Mouse (Mus musculus) MEL (cell line): ENCODE measurements around the gene Igflr1.

Experiments
- BHLHE40 ChIP-seq: IDR thresholded peaks from 2 replicates; pipeline ENCODE4 v1.6.1; 2012; ENCODE audit warnings: low read depth, mild to moderate bottlenecking, inconsistent platforms, low read length, improper control_type of control experiment, borderline replicate concordance
- CHD1 ChIP-seq: IDR thresholded peaks from 2 replicates; pipeline ENCODE4 v1.6.1; 2012; ENCODE audit warnings: low read depth, mild to moderate bottlenecking, inconsistent platforms, low read length, improper control_type of control experiment
- CTCF ChIP-seq, 3 experiments: IDR thresholded peaks in 2 of 3; conservative IDR thresholded peaks in 1 of 3; 2 replicates each; pipeline ENCODE4 v1.5.1; 2011 to 2012; ENCODE audit warnings: low read length in 3 of 3, low read depth in 2 of 3, mild to moderate bottlenecking in 2 of 3, improper control_type of control experiment in 1 of 3, inconsistent platforms in 1 of 3, mixed read lengths in 1 of 3, moderate library complexity in 1 of 3; ENCODE audit not compliant: control insufficient read depth in 1 of 3, insufficient read depth in 1 of 3, poor library complexity in 1 of 3, severe bottlenecking in 1 of 3
- E2F4 ChIP-seq: IDR thresholded peaks from 2 replicates; pipeline ENCODE4 v1.6.1; 2011; ENCODE audit warnings: low read depth, low read length, improper control_type of control experiment, borderline replicate concordance
- EP300 ChIP-seq, 2 experiments: IDR thresholded peaks; 2 replicates each; pipeline ENCODE4 v1.6.1; 2011; ENCODE audit warnings: improper control_type of control experiment in 2 of 2, low read length in 2 of 2, low read depth in 1 of 2, mild to moderate bottlenecking in 1 of 2
- GABPA ChIP-seq: IDR thresholded peaks from 2 replicates; pipeline ENCODE4 v1.6.1; 2012; ENCODE audit warnings: low read depth, mild to moderate bottlenecking, inconsistent platforms, low read length, improper control_type of control experiment, moderate library complexity
- MAX ChIP-seq: IDR thresholded peaks from 2 replicates; pipeline ENCODE4 v1.6.1; 2011; ENCODE audit warnings: low read length, improper control_type of control experiment
- MXI1 ChIP-seq: IDR thresholded peaks from 2 replicates; pipeline ENCODE4 v1.6.1; 2011; ENCODE audit warnings: mild to moderate bottlenecking, low read depth, low read length, improper control_type of control experiment
- POLR2A ChIP-seq, 2 experiments: IDR thresholded peaks; 2 replicates each; pipeline ENCODE4 v1.6.1; 2011 to 2012; ENCODE audit warnings: low read length in 2 of 2, mild to moderate bottlenecking in 2 of 2, control low read depth in 1 of 2, improper control_type of control experiment in 1 of 2, low read depth in 1 of 2, moderate library complexity in 1 of 2; ENCODE audit not compliant: control insufficient read depth in 1 of 2, insufficient read depth in 1 of 2, poor library complexity in 1 of 2
- SIN3A ChIP-seq: IDR thresholded peaks from 2 replicates; pipeline ENCODE4 v1.6.1; 2012; ENCODE audit warnings: low read length, improper control_type of control experiment, inconsistent platforms
- TCF12 ChIP-seq: IDR thresholded peaks from 2 replicates; pipeline ENCODE4 v1.6.1; 2014; ENCODE audit warnings: low read depth, mild to moderate bottlenecking, inconsistent platforms, low read length, improper control_type of control experiment, moderate library complexity
- USF2 ChIP-seq, 2 experiments: IDR thresholded peaks; 2 replicates each; pipeline ENCODE4 v1.6.1; 2011 to 2012; ENCODE audit warnings: improper control_type of control experiment in 2 of 2, low read length in 2 of 2, borderline replicate concordance in 1 of 2, inconsistent platforms in 1 of 2, low read depth in 1 of 2, mild to moderate bottlenecking in 1 of 2; ENCODE audit not compliant: insufficient read depth in 1 of 2
- ZC3H11A ChIP-seq: IDR thresholded peaks from 2 replicates; pipeline ENCODE4 v1.6.1; 2012; ENCODE audit warnings: low read depth, mild to moderate bottlenecking, inconsistent platforms, low read length, improper control_type of control experiment

DNA sequence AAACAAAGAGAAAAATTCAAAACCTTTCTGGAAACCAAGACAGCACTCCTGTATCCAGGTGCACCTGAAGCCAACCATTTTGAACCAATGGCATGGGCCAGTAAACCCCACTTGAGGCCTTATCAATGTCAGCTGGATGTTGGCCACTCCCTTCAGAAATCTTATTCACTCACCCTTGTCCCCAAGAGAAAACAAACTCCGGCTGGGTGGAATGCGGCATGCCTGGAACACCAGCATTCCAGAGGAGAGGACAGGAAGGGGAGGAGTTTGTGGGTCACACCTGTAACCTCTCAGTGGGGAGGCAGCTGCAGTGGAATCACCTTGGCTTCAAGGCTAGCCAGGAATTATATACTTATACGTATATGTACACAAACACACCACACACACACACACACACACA, 37.4 kb downstream of the Igflr1 start:
- TF ChIP-seq POLR2A (IDR thresholded peaks at IDR 0.05; ENCODE audit: control insufficient read depth in 1 of 2, insufficient read depth in 1 of 2, low read depth in 1 of 2, low read length in 2 of 2, poor library complexity in 1 of 2) (no peak), USF2 (IDR thresholded peaks at IDR 0.05; ENCODE audit: borderline replicate concordance in 1 of 2, insufficient read depth in 1 of 2, low read depth in 1 of 2, low read length in 2 of 2) (no peak), GABPA (no peak), CTCF (IDR thresholded peaks at IDR 0.05 in 2 of 3, conservative IDR thresholded peaks at IDR 0.05 in 1 of 3; ENCODE audit: control insufficient read depth in 1 of 3, insufficient read depth in 1 of 3, low read depth in 2 of 3, low read length in 3 of 3, poor library complexity in 1 of 3, severe bottlenecking in 1 of 3) (no peak), E2F4 (no peak), SIN3A (no peak), TCF12 (no peak), BHLHE40 (no peak), EP300 (IDR thresholded peaks at IDR 0.05; ENCODE audit: low read depth in 1 of 2, low read length in 2 of 2) (no peak), MXI1 (no peak), MAX (no peak), ZC3H11A (no peak), CHD1 (no peak)
